Mouse (Mus musculus): ENCODE measurements around the gene 1700069L16Rik.

Gene 1700069L16Rik

DNA sequence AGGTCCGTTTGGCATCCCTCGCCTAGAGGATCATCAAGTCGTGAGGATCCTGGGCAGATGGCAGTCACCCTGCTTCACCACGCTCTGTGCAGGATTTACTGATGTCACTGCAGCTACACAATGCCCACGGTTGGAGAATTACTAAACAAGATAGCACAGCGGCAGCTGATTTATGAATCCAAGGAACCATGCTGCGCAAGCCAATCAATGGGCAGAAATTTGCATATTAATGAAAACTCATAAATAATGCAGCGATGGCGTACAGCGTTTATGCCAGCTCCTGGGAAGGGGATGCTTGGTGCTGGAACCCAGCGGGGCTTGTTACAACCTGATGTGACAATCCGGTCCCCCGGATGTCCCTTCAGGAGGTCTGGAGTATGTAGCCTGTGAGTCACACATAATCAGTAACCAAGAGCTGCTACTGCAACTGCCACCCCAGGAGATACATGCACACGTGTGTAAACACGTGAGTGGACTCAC is 34.5 kb downstream of the 1700069L16Rik start:
- CTCF ChIA-PET = no interaction called here

DNA sequence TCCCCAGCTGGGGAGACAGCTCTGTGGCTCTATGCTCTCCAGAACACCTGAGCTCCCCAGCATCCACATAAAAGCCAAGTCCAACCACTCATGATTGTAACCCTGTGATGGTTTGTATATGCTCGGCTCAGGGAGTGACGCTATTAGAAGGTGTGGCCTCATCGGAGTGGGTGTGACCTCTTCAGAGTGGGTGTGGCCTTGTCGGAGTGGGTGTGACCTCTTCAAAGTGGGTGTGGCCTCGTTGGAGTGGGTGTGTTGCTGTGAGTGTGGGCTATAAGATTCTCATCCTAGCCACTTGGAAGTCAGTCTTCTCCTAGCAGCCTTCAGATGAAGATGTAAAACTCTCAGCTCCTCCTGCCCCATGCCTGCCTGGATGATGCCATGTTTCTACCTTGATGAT is 37.1 kb downstream of the 1700069L16Rik start:
- CTCF ChIA-PET = no interaction called here

DNA sequence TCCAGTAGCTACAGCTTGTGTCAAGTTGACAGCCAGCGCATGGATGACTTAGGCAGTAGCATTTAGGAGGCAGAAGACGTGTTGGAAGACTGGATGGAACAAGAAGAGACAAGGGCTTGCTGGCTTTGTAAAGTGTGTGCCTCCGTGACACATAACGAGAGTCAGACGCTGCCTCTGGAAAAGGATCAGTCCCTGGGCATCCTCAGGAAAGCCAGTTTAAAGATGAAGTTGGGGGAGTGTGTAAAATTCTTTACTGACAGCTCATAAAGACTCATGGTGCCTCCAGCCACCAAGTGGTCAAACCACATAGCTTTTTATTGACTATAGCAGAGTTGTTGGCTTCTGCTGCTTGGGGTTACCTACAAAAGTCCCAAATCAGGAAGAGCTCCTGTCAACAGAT is 39.1 kb downstream of the 1700069L16Rik start:
- CTCF ChIA-PET = no interaction called here

- CTCF ChIA-PET = no interaction called here
These were observed 41.3 kb downstream of the 1700069L16Rik start for GRCm38 (mm10) chr5:113683246-113683645.

DNA sequence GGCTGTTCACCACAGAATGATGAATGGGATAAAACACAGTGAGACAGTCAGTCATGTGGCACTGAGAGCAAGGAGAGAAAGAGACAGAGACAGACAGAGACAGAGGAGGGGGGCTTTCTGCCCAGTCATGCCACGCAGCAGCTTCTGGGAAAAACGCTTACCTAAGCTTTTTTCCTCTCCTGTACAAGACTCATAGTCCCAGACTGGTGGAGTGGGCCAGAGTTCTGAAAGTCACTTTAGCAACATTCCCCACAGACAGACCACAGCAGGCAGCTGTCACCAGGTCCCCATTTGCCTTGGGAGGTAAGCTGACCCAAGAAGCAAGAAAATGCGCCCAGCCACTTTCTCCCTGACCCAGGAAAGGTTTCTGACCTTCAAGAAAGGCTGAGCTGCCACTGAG is 42.1 kb downstream of the 1700069L16Rik start:
- CTCF ChIA-PET = no interaction called here

GRCm38 (mm10) chr5:113681219-113681618 is 43.4 kb downstream of the 1700069L16Rik start:
- CTCF ChIA-PET = no interaction called here

DNA sequence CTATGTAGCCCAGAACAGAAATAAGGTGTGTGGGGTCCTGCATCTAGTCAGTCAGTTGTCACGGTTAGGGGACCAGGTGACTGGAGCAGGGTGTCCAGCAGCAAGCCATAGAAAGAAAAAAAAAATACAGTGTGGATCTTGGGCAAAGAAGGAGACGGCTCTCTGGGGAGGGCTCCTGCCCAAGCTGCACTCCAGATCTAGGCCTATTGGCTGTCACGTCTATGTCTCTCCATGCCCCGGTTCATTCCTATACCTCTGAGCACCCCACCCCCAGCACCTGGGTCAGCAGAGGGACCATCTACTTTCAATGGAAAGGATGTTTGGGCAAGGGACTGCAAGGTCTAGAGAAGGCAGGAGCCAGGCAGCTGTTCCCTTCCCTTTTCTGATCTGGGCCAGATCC is 45.1 kb downstream of the 1700069L16Rik start:
- CTCF ChIA-PET = no interaction called here

- CTCF ChIA-PET = no interaction called here
These were observed 45.7 kb downstream of the 1700069L16Rik start for GRCm38 (mm10) chr5:113678743-113679452.

DNA sequence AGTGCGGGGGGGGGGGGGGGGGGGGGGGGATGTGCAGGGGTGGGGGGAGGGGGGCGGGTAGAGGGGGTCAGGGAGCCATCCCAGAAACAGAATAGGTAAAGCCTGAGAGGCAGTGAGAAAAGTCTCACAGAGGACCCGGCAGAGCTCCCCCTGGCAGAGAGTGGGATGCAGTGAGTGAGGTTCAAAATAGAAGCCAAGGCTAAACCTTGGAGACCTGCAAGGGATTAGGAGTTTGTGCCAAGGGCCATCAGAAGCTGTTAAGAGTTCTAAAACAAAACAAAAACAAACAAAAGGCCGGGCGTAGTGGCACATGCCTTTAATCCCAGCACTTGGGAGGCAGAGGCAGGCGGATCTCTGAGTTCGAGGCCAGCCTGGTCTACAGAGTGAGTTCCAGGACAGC is 47.0 kb downstream of the 1700069L16Rik start:
- CTCF ChIA-PET = no interaction called here

GRCm38 (mm10) chr5:113674851-113675250 is 49.7 kb downstream of the 1700069L16Rik start:
- CTCF ChIA-PET = no interaction called here

- CTCF ChIA-PET = no interaction called here
These were observed 52.1 kb downstream of the 1700069L16Rik start for GRCm38 (mm10) chr5:113672456-113672855.

GRCm38 (mm10) chr5:113670597-113670996 is 54.0 kb downstream of the 1700069L16Rik start:
- CTCF ChIA-PET = no interaction called here

GRCm38 (mm10) chr5:113670110-113670509 is 54.5 kb downstream of the 1700069L16Rik start:
- CTCF ChIA-PET = interaction anchor here (0.6 kb wide), 1 partner anchor 1005 kb away, joined by 3 read pairs; no protein-coding TSS in a partner anchor

DNA sequence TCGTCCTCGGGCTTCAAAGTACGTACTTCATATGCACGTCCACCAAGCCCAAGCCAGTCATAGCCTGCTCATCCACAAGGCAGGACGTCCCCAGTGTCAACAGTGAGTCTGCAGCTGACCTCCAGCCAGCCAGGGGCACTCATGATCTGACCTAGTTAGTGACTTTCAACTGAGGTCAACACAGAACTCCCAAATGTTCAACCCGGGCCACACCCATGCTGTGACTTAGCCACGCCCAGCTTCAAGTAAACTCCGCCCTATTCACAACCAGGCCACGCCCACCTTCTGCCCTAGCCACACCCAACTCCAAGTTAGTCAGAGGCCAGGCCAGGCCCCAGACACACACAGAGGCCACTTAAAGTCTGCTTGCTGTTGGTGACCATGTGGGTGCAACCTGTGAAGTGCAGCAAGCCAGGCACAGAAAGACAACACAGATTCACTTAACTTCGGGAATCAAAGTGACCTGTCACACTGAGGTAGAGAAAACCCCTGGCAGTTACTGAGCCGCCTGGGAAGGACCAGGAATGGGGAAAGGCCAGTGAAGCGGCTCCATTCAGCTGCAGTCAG is 59.9 kb downstream of the 1700069L16Rik start:
- CTCF ChIA-PET = no interaction called here

DNA sequence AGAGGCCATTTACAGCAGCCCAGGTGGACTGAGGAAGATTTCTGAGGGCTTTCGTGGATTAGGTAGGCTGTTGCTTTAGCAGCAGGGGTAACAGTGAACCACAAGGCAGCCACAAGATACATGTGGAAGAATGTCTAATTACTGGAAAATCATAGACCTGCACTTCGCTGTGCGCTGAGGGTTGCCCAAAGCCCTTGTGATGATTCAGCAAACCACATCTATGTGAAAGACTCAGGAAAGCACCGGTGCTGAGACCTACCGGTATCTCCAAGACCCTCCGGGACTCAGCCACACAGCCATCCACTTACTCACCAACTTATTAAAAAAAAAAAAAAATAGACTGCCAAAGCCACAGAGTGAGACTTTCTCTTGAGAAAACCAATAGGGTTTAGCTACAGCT is 60.4 kb downstream of the 1700069L16Rik start:
- CTCF ChIA-PET = no interaction called here

DNA sequence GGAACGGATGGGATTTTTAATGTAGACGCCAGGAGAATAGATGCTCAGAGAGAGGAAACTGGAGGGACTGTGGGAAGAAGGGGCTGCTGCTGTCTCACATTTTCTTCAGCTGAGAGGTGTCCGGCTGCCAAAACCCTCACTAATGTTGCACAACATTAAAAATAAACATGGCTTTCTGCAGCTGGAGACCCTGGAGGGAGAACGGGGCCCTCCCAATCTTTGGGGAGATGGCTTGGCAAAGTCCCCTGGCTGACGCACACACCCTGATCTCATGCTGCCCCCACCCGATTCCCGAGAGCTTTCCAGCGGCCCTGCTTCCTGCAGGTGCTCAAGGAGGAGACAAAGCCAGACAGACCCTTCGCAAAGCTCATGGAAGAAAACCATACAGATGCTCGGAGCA is 63.7 kb downstream of the 1700069L16Rik start:
- CTCF ChIA-PET = no interaction called here

GRCm38 (mm10) chr5:113654821-113655220 is 69.8 kb downstream of the 1700069L16Rik start:
- CTCF ChIA-PET = no interaction called here

DNA sequence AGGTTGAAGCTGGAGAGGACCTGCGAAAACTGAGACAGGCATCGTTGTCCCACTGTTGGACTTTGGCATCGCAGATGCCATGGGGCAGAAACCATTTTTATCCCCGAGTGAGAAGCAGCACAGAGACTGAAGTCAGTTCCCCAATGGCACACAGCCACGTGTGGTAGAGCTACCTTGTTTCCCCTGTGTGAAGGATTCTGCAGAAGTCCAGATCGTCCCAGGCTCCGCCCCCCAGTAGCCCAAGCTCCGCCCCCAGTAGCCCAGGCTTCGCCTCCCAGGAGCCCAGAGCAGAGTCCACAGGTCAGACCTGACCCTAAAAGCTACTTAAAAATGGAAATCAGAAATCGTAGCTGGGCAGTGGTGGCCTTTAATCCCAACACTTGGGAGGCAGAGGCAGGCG is 70.4 kb downstream of the 1700069L16Rik start:
- CTCF ChIA-PET = interaction anchor here (0.8 kb wide), 1 partner anchor 102 kb away, joined by 3 read pairs; no protein-coding TSS in a partner anchor

GRCm38 (mm10) chr5:113652215-113652614 is 72.4 kb downstream of the 1700069L16Rik start:
- CTCF ChIA-PET = interaction anchor here (0.8 kb wide), 1 partner anchor 1251 kb away, joined by 5 read pairs; no protein-coding TSS in a partner anchor

- CTCF ChIA-PET = no interaction called here
These were observed 74.3 kb downstream of the 1700069L16Rik start, which contains the start of gene Cmklr1 for GRCm38 (mm10) chr5:113650035-113650865. Gene Cmklr1, minus strand, starts transcription at chr5:113650426.

GRCm38 (mm10) chr5:113648647-113649211 is 75.8 kb downstream of the 1700069L16Rik start:
- CTCF ChIA-PET = no interaction called here

GRCm38 (mm10) chr5:113647141-113647540 is 77.4 kb downstream of the 1700069L16Rik start:
- CTCF ChIA-PET = interaction anchor here (0.6 kb wide), 1 partner anchor 24 kb away, joined by 3 read pairs; no protein-coding TSS in a partner anchor

Measured in spleen, embryonic (tissue).